In genomic region chr19:53502891-53503371, GRCm38 (mm10) we compare ENCODE assay signal across 8 mouse cellular contexts. TPM values are rescaled to one million over a fixed set of nuclear protein-coding genes. Genes with fewer than 3 reads are reported as not detected.
DNase-seq lines count a peak whose midpoint lies in the region; ATAC-seq lines count a peak whose summit lies in the region.

No protein-coding gene starts in this region.

- 62% methylated on average over 9 of the region's 9 CpGs for WGBS in kidney, embryonic 14.5 days

- no peak overlapping the region for H3K27ac ChIP-seq in kidney, embryonic 14.5 days (ENCODE audit: low read depth, low read length)

- no peak for ATAC-seq in kidney, embryonic 14.5 days (ENCODE audit: low FRiP score, low TSS enrichment)

- no peaks in the 10 kb centered on the region for H3K9me3 ChIP-seq in kidney, embryonic 14.5 days (ENCODE audit: control insufficient read depth, low read length)

- intact Hi-C loops in heart, postnatal 10 days (cut with DNase I): no loop called here

- no peaks in the 10 kb centered on the region for H3K27me3 ChIP-seq in kidney, embryonic 14.5 days (ENCODE audit: control insufficient read depth, insufficient read depth, low read length)

- H3K4me1 ChIP-seq in kidney, embryonic 14.5 days (ENCODE audit: control insufficient read depth, insufficient read depth, low read length): peaks cover 9% of the 10 kb centered on the region; the same call in 1 of the 2 replicates

- no peak overlapping the region for H3K9ac ChIP-seq in kidney, embryonic 14.5 days (ENCODE audit: low read depth, low read length)

- DNase-seq in heart, postnatal 10 days: peak; percentile 37 to 41
- no peak for DNase-seq in heart, adult 9 months (ENCODE audit: low spot score in 2 of 2)
- DNase-seq in Muller cell, postnatal 12 days (ENCODE audit: inconsistent ontology term): peak; percentile 32
- DNase-seq in frontal cortex, postnatal 36 days (ENCODE audit: low spot score in 2 of 2): peak; percentile 52 to 65
- peak; percentile 29 to 55 for DNase-seq in right cerebral cortex, postnatal 10 days (ENCODE audit: low spot score in 2 of 2)
- no peak for DNase-seq in adrenal gland, adult (ENCODE audit: inconsistent age in 2 of 2, low spot score in 1 of 2)
- no peak for DNase-seq in ovary, postnatal 36 days (ENCODE audit: low spot score)

- H3K4me2 ChIP-seq in kidney, embryonic 14.5 days (replicated peaks; ENCODE audit: low read depth, low read length): no peak overlapping the region

- no peak overlapping the region for H3K4me3 ChIP-seq in kidney, embryonic 14.5 days (ENCODE audit: low read length)

- H3K36me3 ChIP-seq in kidney, embryonic 14.5 days (ENCODE audit: control insufficient read depth, insufficient read depth, low read length): no peaks in the 10 kb centered on the region

RNA-seq across cellular contexts. Expression of gene Dusp5, which starts 26.0 kb away (rescaled TPM):
- total RNA-seq in heart, postnatal 10 days (2021): 10 to 100 TPM; 10.3 to 14.2 TPM
- 11.3 and 15.6 TPM in 2 replicates for polyA plus RNA-seq in kidney, embryonic 14.5 days (2014; fragmentation: Nextera tagmentation; extraction: Ambion mirVana)

Comparison
In these comparisons a context has a peak if more than half of its experiments do, and no peak if none do; other contexts are left out.
1. DNase-seq: peak in heart, postnatal 10 days (2 of 2), Muller cell, postnatal 12 days (single experiment), frontal cortex, postnatal 36 days (2 of 2) and right cerebral cortex, postnatal 10 days (2 of 2); none in heart, adult 9 months (0 of 2), adrenal gland, adult (0 of 2) and ovary, postnatal 36 days (single experiment).